Mouse (Mus musculus) splenic B cell, adult 2 months (primary cell): Measurements from ENCODE around the gene Pde4d.
"Not testable (repeated sequence)": the region's sequence is repeated elsewhere in the genome, so short reads cannot be mapped to it uniquely, and the experiment has no call there.

Source experiments
- DNase-seq: peaks from one replicate; pipeline ENCODE4 v3.0.0-alpha.2; 2011; ENCODE audit warnings: low read depth, low spot score
- H3K27me3 ChIP-seq: 2 replicates; pipeline ENCODE4 v1.6.1; 2012; ENCODE audit warnings: mild to moderate bottlenecking, low read length, moderate library complexity, mixed read lengths; ENCODE audit not compliant: control insufficient read depth, poor library complexity, insufficient read depth, severe bottlenecking
- H3K36me3 ChIP-seq: 2 replicates; pipeline ENCODE4 v1.6.1; 2012; ENCODE audit warnings: mild to moderate bottlenecking, low read length, moderate library complexity, mixed read lengths; ENCODE audit not compliant: control insufficient read depth, poor library complexity, insufficient read depth, severe bottlenecking

The Pde4d gene

DNA sequence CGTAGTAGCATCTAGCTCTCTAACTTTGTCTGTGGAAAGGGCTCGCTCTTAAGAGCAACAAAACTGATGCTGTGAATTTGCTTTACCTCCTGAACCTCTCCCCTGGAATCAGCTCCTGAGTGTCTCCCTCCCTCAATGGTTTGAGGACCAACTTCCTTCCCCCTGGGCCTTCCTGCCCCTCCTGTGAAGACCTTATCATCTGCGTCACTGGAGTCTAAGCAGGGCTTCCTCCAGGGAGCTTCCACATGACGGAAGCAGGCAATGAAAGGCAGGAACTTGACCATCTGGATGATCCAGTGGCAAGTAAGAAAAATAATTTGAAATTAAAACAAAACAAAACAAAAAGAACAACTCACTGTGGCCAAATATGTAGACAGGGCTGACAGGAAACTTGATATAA, 1438.5 kb downstream of the Pde4d start:
- DNase-seq = no peak
- Histone ChIP-seq H3K27me3 (no peaks in the 10 kb centered on the region), H3K36me3 (no peaks in the 10 kb centered on the region)

GRCm38 (mm10) chr13:109891194-109891909, 1441.6 kb downstream of the Pde4d start:
- Histone ChIP-seq H3K36me3 (no peaks in the 10 kb centered on the region), H3K27me3 (no peaks in the 10 kb centered on the region)
- no peak for DNase-seq

- no peak for DNase-seq
- H3K27me3 ChIP-seq = no peaks in the 10 kb centered on the region
- no peaks in the 10 kb centered on the region for H3K36me3 ChIP-seq
Measured at GRCm38 (mm10) chr13:109891910-109892265, 1442.1 kb downstream of the Pde4d start.

DNA sequence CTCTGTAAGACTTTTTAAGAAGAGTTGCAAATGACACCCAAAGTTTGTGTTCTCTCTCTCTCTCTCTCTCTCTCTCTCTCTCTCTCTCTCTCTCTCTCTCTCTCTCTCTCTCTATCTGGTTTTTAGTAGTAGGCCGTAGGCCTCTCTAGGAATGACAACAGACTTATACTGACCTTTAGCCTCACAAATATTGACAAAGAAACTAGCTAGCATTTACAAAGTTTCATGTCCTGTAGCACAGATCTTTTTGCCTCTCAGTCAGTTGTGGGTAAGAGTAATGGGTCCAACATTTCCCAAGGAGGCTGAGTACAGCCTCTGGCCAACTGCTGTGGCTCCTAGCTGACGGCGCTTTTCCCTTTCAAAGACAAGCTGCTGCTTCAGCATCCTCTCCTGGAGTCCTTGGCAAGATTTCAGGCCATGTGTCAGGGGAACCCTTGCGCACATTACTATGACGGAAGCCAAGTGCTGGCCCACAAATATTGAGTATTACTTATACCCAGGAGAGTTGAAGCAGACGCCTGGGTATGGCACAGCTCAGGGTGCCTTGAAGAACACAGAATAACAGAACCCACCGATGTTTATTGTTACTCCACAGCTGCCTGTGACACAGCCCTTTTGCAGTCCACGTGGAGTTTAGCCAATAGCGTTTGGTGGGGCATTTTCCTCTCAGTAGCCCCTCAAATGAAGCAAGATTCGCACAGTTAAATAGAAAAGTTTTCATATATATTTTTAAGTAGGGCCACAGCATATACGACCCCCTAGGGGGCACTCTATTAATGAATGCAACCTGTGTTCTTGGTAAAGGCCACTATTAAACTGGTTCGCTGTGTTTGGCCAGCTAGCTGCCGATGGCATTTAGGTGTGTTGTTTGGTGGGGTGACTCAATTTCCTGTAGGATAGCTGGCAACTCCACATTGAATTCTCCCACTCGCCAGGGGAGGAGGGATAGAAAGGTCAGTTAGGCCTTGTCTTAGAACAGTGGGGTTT, 1450.0 kb downstream of the Pde4d start:
- H3K36me3 ChIP-seq = no peaks in the 10 kb centered on the region
- peak; percentile 13 for DNase-seq

GRCm38 (mm10) chr13:109901811-109902210, 1452.1 kb downstream of the Pde4d start:
- no peak for DNase-seq
- no peaks in the 10 kb centered on the region for H3K27me3 ChIP-seq
- no peaks in the 10 kb centered on the region for H3K36me3 ChIP-seq

More for the DNA sequence above, 1450.0 kb downstream of the Pde4d start:
- H3K27me3 ChIP-seq = no peaks in the 10 kb centered on the region

DNA sequence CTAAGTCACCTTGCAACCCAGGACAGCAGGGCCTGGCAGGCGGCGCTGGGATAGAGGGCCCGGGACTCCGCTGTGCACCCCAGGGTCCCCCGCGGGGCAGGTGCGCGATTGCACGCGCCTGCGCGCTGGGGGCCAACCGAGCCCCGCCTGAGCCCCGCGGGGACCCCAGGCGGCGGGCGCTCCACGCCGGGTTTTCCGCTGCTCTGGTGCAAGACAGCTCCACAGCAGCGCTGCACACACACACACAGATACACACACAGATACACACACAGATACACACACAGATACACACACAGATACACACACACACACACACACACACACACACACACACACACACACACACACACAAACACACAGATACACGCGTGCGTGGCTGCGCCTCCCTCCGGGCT, 1452.7 kb downstream of the Pde4d start:
- DNase-seq = peak; percentile 66
- H3K27me3 ChIP-seq, H3K36me3 ChIP-seq: not testable (repeated sequence)

GRCm38 (mm10) chr13:109902855-109903763, 1453.4 kb downstream of the Pde4d start:
- Histone ChIP-seq H3K36me3 (no peaks in the 10 kb centered on the region), H3K27me3 (no peaks in the 10 kb centered on the region)
- DNase-seq = peak; percentile 83

GRCm38 (mm10) chr13:109903764-109904510, 1454.2 kb downstream of the Pde4d start:
- H3K27me3 ChIP-seq = no peaks in the 10 kb centered on the region
- DNase-seq = no peak
- H3K36me3 ChIP-seq = no peaks in the 10 kb centered on the region

- DNase-seq = no peak
- Histone ChIP-seq H3K27me3 (no peaks in the 10 kb centered on the region), H3K36me3 (no peaks in the 10 kb centered on the region)
Measured at GRCm38 (mm10) chr13:109906342-109906888, 1456.7 kb downstream of the Pde4d start.

DNA sequence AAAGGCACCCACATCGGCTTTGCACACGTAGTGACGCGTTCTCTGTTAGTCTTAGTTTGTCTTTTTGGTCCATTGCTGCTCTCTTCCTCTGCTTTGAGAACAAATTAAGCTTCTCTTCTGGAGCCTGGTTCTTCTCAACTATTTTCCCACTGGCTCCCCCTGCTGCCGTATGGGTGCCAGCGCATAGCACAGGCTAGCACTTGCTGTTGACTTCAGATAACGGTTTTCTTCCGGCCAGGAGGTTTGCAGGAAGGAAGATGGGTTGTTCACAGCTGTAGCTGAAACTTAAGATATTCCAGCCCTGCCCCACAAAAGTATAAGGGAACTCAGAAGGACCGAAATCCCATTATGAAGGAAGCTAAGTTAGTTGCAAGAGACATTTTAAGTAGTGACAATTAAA, 1457.9 kb downstream of the Pde4d start:
- Histone ChIP-seq H3K27me3 (no peaks in the 10 kb centered on the region), H3K36me3 (no peaks in the 10 kb centered on the region)
- DNase-seq = peak; percentile 85

DNA sequence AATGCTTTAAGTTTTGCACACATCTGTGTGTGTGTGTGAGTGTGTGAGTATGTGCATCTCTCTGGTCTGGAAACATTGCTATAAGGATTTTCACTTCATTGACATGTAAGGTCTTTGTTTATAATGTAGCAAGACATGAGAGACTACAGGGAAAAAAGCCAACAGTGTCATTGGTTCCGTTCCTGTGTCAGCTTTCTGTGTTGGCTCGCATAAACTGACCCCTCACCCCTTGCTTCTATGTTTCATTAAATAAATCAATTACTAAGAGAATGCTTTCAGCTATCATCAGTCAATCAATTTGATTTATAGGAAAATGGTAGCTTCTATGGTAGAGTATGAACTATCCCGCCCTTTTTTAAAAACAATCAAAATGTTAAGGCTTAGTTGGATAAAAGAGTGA, 1458.6 kb downstream of the Pde4d start:
- H3K36me3 ChIP-seq = no peaks in the 10 kb centered on the region
- no peak for DNase-seq

GRCm38 (mm10) chr13:109909111-109909510, 1459.4 kb downstream of the Pde4d start:
- no peaks in the 10 kb centered on the region for H3K36me3 ChIP-seq
- no peak for DNase-seq
- H3K27me3 ChIP-seq = no peaks in the 10 kb centered on the region

More for the DNA sequence above, 1458.6 kb downstream of the Pde4d start:
- H3K27me3 ChIP-seq = no peaks in the 10 kb centered on the region

GRCm38 (mm10) chr13:109910915-109911314, 1461.2 kb downstream of the Pde4d start:
- DNase-seq = no peak
- Histone ChIP-seq H3K36me3 (no peaks in the 10 kb centered on the region), H3K27me3 (no peaks in the 10 kb centered on the region)

DNA sequence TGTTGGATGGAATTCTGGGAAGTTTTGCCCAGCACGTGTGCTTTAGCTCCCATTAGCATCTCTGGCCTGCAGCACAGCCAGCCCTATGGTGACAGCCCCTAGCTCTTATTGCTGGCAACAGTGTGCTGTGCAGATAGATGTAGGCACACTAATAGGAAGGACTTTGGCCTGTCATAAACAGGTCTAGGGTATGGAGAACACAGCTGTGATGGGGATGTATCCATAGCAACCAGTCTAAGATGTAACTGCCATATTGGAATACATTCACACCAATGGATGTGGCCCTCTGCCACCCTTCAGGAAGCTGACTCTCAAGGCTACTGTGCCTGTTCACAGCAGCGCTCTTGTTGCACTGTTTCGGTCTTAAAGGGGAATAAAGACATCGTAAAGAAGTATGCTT, 1462.9 kb downstream of the Pde4d start:
- Histone ChIP-seq H3K27me3 (no peaks in the 10 kb centered on the region), H3K36me3 (no peaks in the 10 kb centered on the region)
- no peak for DNase-seq
